Mouse (Mus musculus) A20 (cell line): ENCODE results near the gene C130050O18Rik.

ENCODE experiments used
- DNase-seq: peaks from one replicate; pipeline ENCODE4 v3.0.0-alpha.2; 2011; ENCODE audit warnings: low read depth, low spot score

C130050O18Rik gene

GRCm38 (mm10) chr5:139397359-139397916 lies 7.6 kb upstream of the C130050O18Rik start:
- DNase-seq: no peak

- DNase-seq: peak; percentile 86
Measured at GRCm38 (mm10) chr5:139397959-139398753, 6.9 kb upstream of the C130050O18Rik start.

- no peak for DNase-seq
Measured at GRCm38 (mm10) chr5:139398786-139399185, 6.3 kb upstream of the C130050O18Rik start.

DNA sequence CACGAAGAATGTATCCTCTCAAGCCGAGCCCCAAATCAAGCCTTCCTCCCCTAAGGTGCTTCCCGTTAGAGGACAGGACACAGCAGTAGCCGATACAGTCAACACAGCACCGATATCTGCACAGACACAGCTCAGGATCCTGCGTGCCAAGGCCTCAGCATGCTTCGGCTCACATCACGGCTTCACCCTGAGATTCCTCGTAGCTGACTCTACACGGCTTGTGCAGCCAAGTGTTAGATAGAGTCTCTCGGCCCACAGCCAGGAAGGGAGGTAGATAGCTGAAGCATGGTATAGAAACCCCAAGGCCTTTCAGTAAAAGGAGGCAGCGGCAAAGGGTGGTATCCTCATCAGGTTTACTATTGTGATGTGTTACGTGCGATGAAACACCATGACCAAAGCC lies 5.1 kb upstream of the C130050O18Rik start:
- no peak for DNase-seq

DNA sequence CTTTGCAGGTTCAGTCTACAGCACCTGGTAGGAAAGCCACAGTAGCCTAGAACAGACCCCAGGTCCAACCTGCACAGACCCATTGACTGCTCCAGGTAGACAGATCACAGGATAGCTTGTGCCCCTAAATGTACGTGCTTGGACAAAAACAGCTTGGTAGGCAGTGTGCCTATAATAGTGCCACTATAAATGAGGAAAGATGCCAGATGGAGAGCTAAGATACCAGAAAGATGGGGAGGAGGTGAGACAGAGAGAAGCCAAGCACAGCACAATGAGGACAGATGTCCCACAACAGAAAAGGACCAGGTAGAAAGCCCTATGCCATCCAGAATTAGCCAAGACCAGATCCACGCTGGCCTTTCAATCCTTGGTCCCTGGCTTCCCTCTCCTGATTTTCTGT lies 3.0 kb upstream of the C130050O18Rik start:
- no peak for DNase-seq

- no peak for DNase-seq
Measured at GRCm38 (mm10) chr5:139403692-139404260, 1.3 kb upstream of the C130050O18Rik start.

DNA sequence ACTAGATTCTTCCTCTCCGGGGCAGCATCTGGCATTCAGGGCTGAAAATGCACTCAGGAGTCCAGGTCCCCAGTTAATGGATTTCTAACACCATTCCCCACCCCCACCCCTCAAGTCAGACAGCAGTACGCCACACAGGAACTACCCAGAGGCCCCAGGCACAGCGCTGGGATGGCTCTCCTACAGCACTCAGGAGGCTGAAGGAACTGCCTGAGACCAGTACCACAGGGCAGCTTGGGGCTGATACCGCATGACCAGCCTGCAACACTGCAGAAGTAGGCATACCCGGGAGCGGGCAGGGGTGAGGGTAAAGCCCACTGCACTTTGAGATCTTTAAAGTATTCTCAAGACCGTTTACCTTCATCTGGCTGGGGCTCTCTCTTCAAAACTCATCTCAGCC lies 398 bp downstream of the C130050O18Rik start:
- DNase-seq: no peak

DNA sequence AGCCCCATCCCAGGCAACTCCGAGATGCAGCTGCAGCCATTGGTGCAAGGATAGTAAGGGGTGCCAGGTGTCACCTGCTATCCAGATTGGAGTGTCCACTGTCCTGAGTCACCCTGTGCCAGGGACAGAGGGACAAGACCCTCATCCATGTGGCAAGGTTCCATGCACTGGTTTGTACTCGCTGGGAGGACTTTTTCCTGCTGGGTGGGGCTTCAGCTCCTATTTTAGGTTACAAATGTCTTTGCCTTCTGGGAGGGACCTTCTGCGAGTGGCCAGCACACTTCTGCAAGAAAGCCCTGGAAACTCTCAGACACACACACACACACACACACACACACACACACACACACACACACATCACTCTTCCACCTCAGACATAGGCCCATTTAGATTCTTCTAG lies 873 bp downstream of the C130050O18Rik start:
- DNase-seq: no peak

- DNase-seq: no peak
Measured at GRCm38 (mm10) chr5:139407121-139407885, 2.2 kb downstream of the C130050O18Rik start.

DNA sequence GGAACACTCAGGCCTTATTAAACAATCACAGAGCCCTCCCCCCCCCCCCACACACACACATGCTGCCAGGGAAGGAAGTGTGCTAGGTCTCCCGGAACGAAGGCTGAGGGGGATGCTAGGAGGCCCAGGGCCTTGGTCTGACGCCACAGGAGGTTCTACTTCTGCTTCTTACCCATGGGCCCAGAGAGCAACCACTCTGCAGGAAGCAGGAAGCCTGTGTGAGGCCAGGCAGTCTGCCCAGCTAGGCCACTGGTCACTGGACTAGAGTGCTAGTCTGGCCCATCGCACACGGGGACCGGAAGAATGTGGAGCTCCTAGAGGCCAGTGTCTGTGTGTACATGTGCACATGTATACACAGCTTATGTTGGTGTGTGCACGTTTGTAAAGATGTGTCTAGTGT lies 3.4 kb downstream of the C130050O18Rik start:
- DNase-seq: peak; percentile 37

- peak; percentile 2 for DNase-seq
Measured at GRCm38 (mm10) chr5:139409412-139409811, 4.3 kb downstream of the C130050O18Rik start.

GRCm38 (mm10) chr5:139410056-139410455 lies 5.0 kb downstream of the C130050O18Rik start:
- DNase-seq: no peak

DNA sequence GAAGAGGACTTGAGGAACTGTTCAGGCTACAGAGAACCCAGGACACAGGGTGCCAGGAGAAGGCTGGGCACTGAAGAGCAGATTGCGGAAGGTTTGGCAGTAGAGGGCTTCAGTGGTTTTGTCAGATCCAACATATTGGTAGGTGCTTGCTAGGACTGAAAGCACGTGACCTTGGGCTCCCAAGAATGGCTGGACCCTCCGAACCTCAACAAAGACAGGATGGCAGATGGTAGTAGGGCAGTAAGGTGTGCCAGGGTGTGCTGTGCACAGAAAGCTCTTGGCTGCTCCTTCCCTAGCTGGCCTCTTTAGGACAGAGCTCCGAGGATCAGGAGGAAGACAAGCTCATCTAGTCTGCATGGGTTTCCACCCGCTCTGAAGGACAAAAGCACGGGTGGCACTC lies 6.0 kb downstream of the C130050O18Rik start:
- no peak for DNase-seq

GRCm38 (mm10) chr5:139411665-139412314 lies 6.7 kb downstream of the C130050O18Rik start:
- no peak for DNase-seq

DNA sequence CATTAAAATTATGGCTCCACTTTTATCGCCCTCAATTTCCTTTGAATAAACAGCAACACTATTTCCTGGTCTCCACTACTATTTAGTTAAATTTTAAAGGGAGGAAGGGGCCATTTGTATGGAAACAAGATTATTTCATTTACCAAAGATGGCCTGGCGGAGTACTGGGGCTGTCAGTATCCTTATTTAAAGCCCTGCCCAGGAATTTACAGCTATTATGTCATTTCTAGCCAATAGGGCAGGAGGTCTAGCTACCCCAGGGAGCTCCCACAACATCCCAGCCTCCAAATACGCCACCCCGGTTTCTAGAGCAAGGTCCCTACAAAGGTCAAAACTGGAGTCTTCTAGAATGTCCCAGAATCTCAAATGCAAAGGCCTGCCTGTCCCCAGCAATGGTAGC lies 8.5 kb downstream of the C130050O18Rik start:
- DNase-seq: no peak

GRCm38 (mm10) chr5:139415001-139415400 lies 9.9 kb downstream of the C130050O18Rik start:
- DNase-seq: no peak

DNA sequence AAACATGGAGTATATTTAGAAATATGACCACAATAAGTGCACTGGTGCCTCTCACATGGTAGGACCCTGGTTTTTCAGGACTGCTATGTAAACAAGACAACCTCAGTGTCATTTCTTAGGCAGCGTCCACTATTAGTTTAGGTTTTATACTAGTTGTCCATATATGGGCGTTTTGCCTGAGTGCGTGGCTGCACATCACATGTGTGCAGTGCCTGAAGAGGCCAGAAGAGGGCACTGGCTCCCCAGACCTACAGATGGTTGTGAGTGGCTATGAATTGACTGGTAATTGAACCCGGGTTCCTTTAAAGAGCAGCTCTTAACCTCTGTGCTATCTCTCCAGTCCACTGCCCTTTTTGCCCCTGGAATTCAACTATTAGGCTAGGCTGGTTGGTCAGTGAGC lies 11.9 kb downstream of the C130050O18Rik start:
- peak; percentile 34 for DNase-seq

GRCm38 (mm10) chr5:139417480-139417879 lies 12.4 kb downstream of the C130050O18Rik start:
- DNase-seq: no peak

- DNase-seq: no peak
Measured at GRCm38 (mm10) chr5:139418110-139418509, 13.0 kb downstream of the C130050O18Rik start.

- no peak for DNase-seq
Measured at GRCm38 (mm10) chr5:139418633-139419032, 13.6 kb downstream of the C130050O18Rik start.

DNA sequence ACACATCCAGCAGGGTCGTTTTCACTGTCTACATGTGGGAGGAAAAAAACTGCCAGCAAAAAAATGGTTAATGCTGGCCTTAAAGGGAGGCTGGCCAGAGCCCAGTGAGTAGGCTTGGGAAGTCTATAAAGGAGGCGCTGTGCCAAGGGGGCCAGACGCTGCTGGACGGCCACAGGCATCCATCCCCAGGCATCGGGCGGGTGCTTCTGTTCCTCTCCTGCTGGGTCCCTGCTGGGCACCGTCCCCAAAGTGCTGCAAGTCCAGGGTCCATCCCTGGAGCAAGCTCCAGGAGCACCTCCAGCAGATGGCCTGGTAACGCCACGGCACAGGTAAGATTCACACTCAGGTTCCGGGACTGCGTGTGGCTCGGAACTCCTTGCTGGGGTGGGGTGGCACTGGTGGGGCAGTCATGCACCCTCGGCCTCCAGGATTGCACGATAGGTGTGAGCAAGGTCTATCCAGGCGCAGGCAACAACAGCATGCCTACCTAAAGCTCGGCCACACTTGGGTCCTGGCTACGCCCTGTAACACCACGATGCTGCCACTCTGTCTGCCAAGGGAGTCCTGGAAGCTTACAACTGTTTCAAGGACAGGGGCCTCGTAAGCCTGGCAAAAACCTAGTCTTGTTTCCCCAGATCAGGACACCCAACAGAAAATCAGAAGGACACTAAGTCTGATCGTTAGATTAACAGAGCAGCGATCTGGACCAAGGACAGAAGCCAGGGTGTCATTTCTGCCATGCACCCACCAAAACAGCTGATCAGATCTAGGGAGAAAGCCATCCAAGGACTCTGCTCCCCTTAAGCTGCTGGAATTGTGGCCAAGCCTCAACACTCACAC lies 18.2 kb downstream of the C130050O18Rik start, which contains the start of gene Gper1:
TSS of gene Gper1 (plus strand) at position 126 of the 840 bp plus-strand sequence.
- DNase-seq: no peak
